Mouse (Mus musculus) CD4-positive, CD25-positive, alpha-beta regulatory T cell, adult 4 months (primary cell): ENCODE data around the gene Ubac2. TPM values are rescaled to one million over a fixed set of nuclear protein-coding genes. Genes with fewer than 3 reads are reported as not detected.
A peak's percentile ranks its signal among the peaks of the same experiment; 100 is the strongest.
"Not testable (repeated sequence)": the region's sequence is repeated elsewhere in the genome, so short reads cannot be mapped to it uniquely, and the experiment has no call there.

Experiments used
- ATAC-seq: one replicate; pipeline ENCODE4 v1.8.0; 2017
- polyA plus RNA-seq, 2 experiments: library from polyadenylated mRNA; unstranded; fragments of 100-300 nt; shearing (Covaris generic); gene quantifications; one replicate each; pipeline ENCODE4 v1.2.1; 2017

Gene Ubac2
- polyA plus RNA-seq, 2 experiments from 2014 or later, result 83.5 to 93.7 TPM

DNA sequence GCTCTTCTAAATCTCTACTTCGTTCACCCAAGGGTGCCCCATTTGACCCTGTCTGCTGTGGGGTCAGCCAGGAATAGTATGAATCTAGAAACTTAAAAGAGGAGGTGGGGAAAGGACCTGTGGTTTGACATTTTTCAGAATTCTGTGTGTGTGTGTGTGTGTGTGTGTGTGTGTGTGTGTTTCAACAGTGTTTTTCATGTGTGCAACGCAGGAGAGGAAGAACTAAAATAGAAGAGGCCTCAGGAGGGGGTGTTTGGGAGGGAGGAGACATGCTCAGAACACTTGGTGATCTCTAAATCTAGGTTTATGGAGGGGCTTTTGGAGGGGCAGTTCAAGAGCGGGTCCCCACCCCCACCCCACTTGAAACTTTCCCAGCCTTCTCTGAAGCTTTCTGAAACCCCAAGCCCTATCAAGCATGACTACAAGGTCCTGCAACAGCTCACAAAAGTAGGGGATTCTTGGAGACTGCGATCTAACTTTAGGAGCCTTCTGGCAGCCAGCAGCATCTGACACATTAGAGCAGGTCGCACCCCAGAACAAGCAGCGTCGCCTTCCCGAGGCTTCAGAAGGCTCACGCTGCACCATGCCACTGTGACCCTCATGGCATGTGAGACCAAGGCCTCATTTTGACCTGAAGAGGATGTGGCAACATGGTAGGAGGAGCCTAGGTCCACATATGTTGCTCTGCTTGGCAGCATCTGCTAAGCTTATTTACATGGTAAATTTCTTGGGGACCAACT is 174.6 kb downstream of the Ubac2 start:
- ATAC-seq, result peak; percentile 60

DNA sequence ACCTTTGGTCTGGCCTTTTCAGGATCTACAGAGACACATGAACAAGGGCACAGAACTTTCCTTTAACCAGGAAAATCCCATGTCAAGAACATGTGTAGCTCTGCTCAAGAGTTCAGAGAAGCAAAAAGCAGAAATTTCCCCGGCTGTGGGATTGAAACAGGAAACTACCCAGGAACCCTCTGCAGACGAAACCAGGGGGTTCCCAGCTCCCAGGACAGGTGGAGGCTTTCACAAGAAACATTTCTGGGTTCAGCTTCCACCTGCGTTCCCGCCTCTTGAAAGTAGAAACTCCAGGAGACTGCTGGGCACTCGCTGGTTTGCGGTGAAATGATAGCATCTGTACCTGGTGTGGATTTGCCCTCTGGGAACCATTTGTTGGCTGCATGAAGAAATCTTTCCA is 178.5 kb downstream of the Ubac2 start:
- ATAC-seq, result no peak

- peak; percentile 48 for ATAC-seq
Measured at GRCm38 (mm10) chr14:122057941-122058346, 179.5 kb downstream of the Ubac2 start.

GRCm38 (mm10) chr14:122060642-122061041 is 182.2 kb downstream of the Ubac2 start:
- peak; percentile 59 for ATAC-seq

GRCm38 (mm10) chr14:122061376-122061775 is 183.0 kb downstream of the Ubac2 start:
- ATAC-seq, result no peak

- no peak for ATAC-seq
Measured at GRCm38 (mm10) chr14:122062411-122063090, 184.1 kb downstream of the Ubac2 start.

GRCm38 (mm10) chr14:122063599-122063998 is 185.2 kb downstream of the Ubac2 start:
- ATAC-seq, result peak; percentile 33

GRCm38 (mm10) chr14:122064519-122064918 is 186.1 kb downstream of the Ubac2 start:
- peak; percentile 33 for ATAC-seq

GRCm38 (mm10) chr14:122066243-122066642 is 187.8 kb downstream of the Ubac2 start:
- ATAC-seq, result peak; percentile 76

DNA sequence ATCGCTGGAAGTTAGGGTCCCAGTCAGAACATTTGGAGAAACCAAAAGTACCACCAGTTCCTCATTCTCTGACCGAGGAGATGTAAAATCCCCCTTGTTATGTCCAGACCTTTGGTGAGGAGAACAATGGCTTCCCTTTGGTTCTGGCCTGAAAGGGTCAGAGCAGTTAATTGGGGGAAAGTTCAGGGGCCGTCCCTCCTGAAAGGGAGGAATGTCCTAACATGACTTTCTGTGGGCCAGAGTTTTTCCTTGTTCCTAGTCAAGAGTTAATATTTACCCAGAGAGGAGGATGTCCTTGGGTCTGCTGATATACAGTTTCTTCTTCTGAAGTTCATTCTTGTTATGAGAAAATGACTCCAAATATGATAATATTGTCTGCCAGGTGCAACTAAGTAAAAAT is 189.6 kb downstream of the Ubac2 start:
- ATAC-seq, result not testable (repeated sequence)

- ATAC-seq, result no peak
Measured at GRCm38 (mm10) chr14:122068801-122069695, 190.6 kb downstream of the Ubac2 start.

- ATAC-seq, result no peak
Measured at GRCm38 (mm10) chr14:122069948-122070347, 191.5 kb downstream of the Ubac2 start.

Other genes starting within 250 kb of the Ubac2 start
- 1 to 10 TPM; 5.7 to 5.8 TPM for gene Dock9, start 80.8 kb upstream of the Ubac2 start, polyA plus RNA-seq
- 10 to 100 TPM; 92.7 to 95.9 TPM for gene Gpr18, start 37.2 kb downstream of the Ubac2 start, polyA plus RNA-seq
- 100 to 1,000 TPM; 102 to 104 TPM for gene Gpr183, start 86.6 kb downstream of the Ubac2 start, polyA plus RNA-seq
- gene Timm8a2, start 156.1 kb downstream of the Ubac2 start, polyA plus RNA-seq, result not detected
- gene Tm9sf2, start 228.4 kb downstream of the Ubac2 start, polyA plus RNA-seq, result 10 to 100 TPM; 48.3 to 70.6 TPM